Mouse (Mus musculus): ENCODE measurements at regions not wholly inside any gene's neighbourhood (a gene's known extent, or its start where the extent isn't known, plus 50 kb on each side); places are given as distances from the start of the nearest gene placed in this dataset.

- no peaks in the 10 kb centered on the region for H3K27me3 ChIP-seq (replicated peaks)
- ATAC-seq (ENCODE audit: low FRiP score, low read depth), result no peak
- no peaks in the 10 kb centered on the region for H3K36me3 ChIP-seq
- no peak overlapping the region for H3K4me3 ChIP-seq
- no peak overlapping the region for H3K27ac ChIP-seq
- no peaks in the 10 kb centered on the region for H3K4me1 ChIP-seq
- no peaks in the 10 kb centered on the region for H3K9me3 ChIP-seq
- no peak overlapping the region for H3K9ac ChIP-seq
- no peak overlapping the region for H3K4me2 ChIP-seq (replicated peaks)
- 77% methylated on average over 1 of the region's 1 CpGs for WGBS
Observed at GRCm38 (mm10) chr2:72578322-72578721, 102.4 kb downstream of the Cdca7 start.

DNA sequence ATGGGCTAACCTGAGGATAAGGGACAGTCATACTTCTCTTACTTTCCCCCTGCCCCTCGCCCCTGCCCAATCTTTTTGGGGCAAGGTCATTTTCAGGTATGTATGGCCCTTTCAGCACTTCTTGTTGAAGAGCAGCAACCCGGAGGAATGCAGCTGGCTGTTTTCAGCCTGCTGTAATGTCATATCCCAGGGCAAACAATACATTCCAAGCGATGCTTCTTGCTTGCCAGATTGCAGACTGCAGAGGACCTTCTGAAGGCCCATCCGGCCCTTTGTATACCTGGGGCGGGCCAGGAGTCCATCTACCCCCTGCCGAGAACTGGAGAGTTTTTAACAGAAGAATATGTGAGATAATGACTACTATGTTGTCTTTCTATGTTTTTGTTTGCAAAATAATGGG, 105.2 kb downstream of the Cdca7 start:
- no peaks in the 10 kb centered on the region for H3K27me3 ChIP-seq (replicated peaks)

DNA sequence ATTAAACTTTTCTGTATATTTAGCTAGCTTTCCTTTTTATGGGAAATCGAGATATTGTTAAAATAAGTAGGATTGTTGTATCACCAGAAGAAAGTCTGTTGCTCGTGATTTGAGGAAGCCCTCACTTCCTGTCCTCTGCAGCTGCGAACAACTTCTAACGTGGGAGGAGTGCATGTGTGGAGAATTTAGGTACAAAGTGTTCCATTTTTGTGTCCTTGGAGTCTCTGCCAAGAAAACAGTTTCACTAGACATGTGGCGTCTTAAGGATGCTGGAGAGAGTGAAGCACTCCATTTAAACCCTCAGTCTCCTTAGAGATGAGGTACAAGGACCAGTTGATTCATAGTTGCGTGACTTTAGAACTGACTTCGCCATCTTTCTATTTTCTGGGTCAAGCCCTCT, 112.9 kb downstream of the Cdca7 start:
- Histone ChIP-seq H3K9me3 (no peaks in the 10 kb centered on the region; the same call in none of the 2 replicates), H3K27ac (no peak overlapping the region), H3K4me2 (replicated peaks) (no peak overlapping the region), H3K36me3 (no peaks in the 10 kb centered on the region), H3K4me1 (no peaks in the 10 kb centered on the region), H3K4me3 (no peak overlapping the region), H3K9ac (no peak overlapping the region), H3K27me3 (replicated peaks) (no peaks in the 10 kb centered on the region)
- no peak for ATAC-seq (ENCODE audit: low FRiP score, low read depth)
- WGBS, result 82% methylated on average over 7 of the region's 7 CpGs

More for the DNA sequence above, 105.2 kb downstream of the Cdca7 start:
- Histone ChIP-seq H3K9ac (no peak overlapping the region), H3K36me3 (no peaks in the 10 kb centered on the region), H3K4me1 (no peaks in the 10 kb centered on the region), H3K27ac (no peak overlapping the region), H3K4me3 (no peak overlapping the region), H3K4me2 (replicated peaks) (no peak overlapping the region), H3K9me3 (no peaks in the 10 kb centered on the region; the same call in none of the 2 replicates)
- 85% methylated on average over 6 of the region's 6 CpGs for WGBS
- no peak for ATAC-seq (ENCODE audit: low FRiP score, low read depth)

- Histone ChIP-seq H3K4me1 (no peaks in the 10 kb centered on the region), H3K9me3 (no peaks in the 10 kb centered on the region), H3K36me3 (no peaks in the 10 kb centered on the region), H3K27ac (no peak overlapping the region), H3K4me2 (replicated peaks) (no peak overlapping the region), H3K27me3 (replicated peaks) (no peaks in the 10 kb centered on the region), H3K9ac (no peak overlapping the region), H3K4me3 (no peak overlapping the region)
- 51% methylated on average over 3 of the region's 3 CpGs for WGBS
- ATAC-seq (ENCODE audit: low FRiP score, low read depth), result no peak
Observed at GRCm38 (mm10) chr2:72592011-72592410, 116.1 kb downstream of the Cdca7 start.

- 62% methylated on average over 14 of the region's 14 CpGs for WGBS
Observed at GRCm38 (mm10) chr2:72596994-72597925, 121.3 kb downstream of the Cdca7 start.

GRCm38 (mm10) chr2:72597941-72598340, 122.0 kb downstream of the Cdca7 start:
- WGBS, result 41% methylated on average over 9 of the region's 9 CpGs
- Histone ChIP-seq H3K36me3 (no peaks in the 10 kb centered on the region), H3K4me1 (peaks cover 8% of the 10 kb centered on the region; the same call in 1 of the 2 replicates), H3K4me2 (replicated peaks) (no peak overlapping the region), H3K27me3 (replicated peaks) (no peaks in the 10 kb centered on the region), H3K9me3 (no peaks in the 10 kb centered on the region), H3K9ac (no peak overlapping the region), H3K4me3 (no peak overlapping the region), H3K27ac (no peak overlapping the region)
- no peak for ATAC-seq (ENCODE audit: low FRiP score, low read depth)

More at GRCm38 (mm10) chr2:72596994-72597925, 121.3 kb downstream of the Cdca7 start:
- no peaks in the 10 kb centered on the region for H3K36me3 ChIP-seq
- no peaks in the 10 kb centered on the region for H3K27me3 ChIP-seq (replicated peaks)
- peaks cover 8% of the 10 kb centered on the region; the same call in 1 of the 2 replicates for H3K4me1 ChIP-seq
- H3K4me3 ChIP-seq, result no peak overlapping the region
- H3K4me2 ChIP-seq (replicated peaks), result no peak overlapping the region
- ATAC-seq (ENCODE audit: low FRiP score, low read depth), result no peak
- H3K9ac ChIP-seq, result no peak overlapping the region
- no peak overlapping the region for H3K27ac ChIP-seq
- H3K9me3 ChIP-seq, result no peaks in the 10 kb centered on the region

DNA sequence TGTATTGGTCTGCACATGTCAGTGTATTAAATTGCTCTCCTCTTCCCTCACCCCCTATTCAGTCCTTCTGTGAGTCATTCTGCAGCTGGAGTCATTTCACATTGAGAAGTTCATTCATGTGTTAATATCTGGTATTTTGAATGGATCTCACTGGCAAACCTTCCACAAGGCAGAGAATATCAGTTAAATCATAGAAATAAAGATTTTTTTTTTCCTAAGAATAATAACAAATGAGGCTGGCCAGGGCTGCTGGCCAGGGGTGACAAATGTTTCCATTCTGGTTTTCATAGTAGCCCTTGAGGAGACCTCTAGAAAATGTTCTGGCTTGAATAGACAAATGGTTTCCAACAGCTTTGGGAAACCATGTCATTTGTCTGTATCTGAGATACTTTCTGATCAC, 124.8 kb downstream of the Cdca7 start:
- Histone ChIP-seq H3K9ac (no peak overlapping the region), H3K36me3 (no peaks in the 10 kb centered on the region), H3K27ac (no peak overlapping the region), H3K4me2 (replicated peaks) (no peak overlapping the region), H3K4me1 (peaks cover 8% of the 10 kb centered on the region; the same call in 1 of the 2 replicates), H3K4me3 (no peak overlapping the region), H3K27me3 (replicated peaks) (no peaks in the 10 kb centered on the region), H3K9me3 (no peaks in the 10 kb centered on the region)
- no peak for ATAC-seq (ENCODE audit: low FRiP score, low read depth)

GRCm38 (mm10) chr2:72602152-72602551, 126.2 kb downstream of the Cdca7 start:
- H3K27ac ChIP-seq, result no peak overlapping the region
- no peaks in the 10 kb centered on the region for H3K36me3 ChIP-seq
- WGBS, result 80% methylated on average over 1 of the region's 1 CpGs
- no peaks in the 10 kb centered on the region for H3K27me3 ChIP-seq (replicated peaks)
- peaks cover 8% of the 10 kb centered on the region; the same call in 1 of the 2 replicates for H3K4me1 ChIP-seq
- no peaks in the 10 kb centered on the region for H3K9me3 ChIP-seq
- H3K4me2 ChIP-seq (replicated peaks), result no peak overlapping the region
- H3K4me3 ChIP-seq, result no peak overlapping the region
- no peak overlapping the region for H3K9ac ChIP-seq
- no peak for ATAC-seq (ENCODE audit: low FRiP score, low read depth)

- H3K27me3 ChIP-seq (replicated peaks), result 0 out of 2 replicates have a peak, but pooled peaks cover 3% of the 10 kb centered on the region
- ATAC-seq (ENCODE audit: low FRiP score, low read depth), result no peak
- 93% methylated on average over 3 of the region's 3 CpGs for whole genome bisulfite sequencing
Observed at GRCm38 (mm10) chr2:72612221-72612620, 136.3 kb downstream of the Cdca7 start.

DNA sequence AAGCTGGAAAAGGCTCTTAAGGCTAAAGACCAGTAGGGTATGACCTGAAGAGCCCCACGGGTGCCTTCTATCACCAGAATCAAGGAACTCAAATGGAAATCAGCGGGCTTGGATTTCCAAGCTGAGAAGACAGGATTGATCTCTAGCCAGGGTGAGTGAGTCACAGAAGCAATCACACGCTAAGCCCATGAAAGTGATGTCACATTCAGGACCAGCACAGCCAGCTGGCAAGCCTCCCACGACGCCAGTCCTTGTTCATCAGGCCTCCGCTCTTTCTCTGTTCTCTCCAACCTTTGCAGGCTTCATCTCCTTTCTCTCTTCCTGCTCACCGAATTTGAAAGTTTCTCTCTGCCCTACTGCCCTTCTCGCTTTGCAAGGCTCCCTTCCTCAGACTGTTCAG, 138.3 kb downstream of the Cdca7 start:
- Histone ChIP-seq H3K4me2 (replicated peaks) (no peak overlapping the region), H3K27me3 (replicated peaks) (0 out of 2 replicates have a peak, but pooled peaks cover 3% of the 10 kb centered on the region), H3K9ac (no peak overlapping the region), H3K4me1 (no peaks in the 10 kb centered on the region), H3K36me3 (no peaks in the 10 kb centered on the region), H3K9me3 (no peaks in the 10 kb centered on the region), H3K4me3 (no peak overlapping the region), H3K27ac (no peak overlapping the region)
- no peak for ATAC-seq (ENCODE audit: low FRiP score, low read depth)
- 67% methylated on average over 8 of the region's 8 CpGs for WGBS

More at GRCm38 (mm10) chr2:72612221-72612620, 136.3 kb downstream of the Cdca7 start:
- H3K4me1 ChIP-seq, result no peaks in the 10 kb centered on the region
- no peak overlapping the region for H3K27ac ChIP-seq
- H3K9ac ChIP-seq, result no peak overlapping the region
- no peaks in the 10 kb centered on the region for H3K36me3 ChIP-seq
- H3K4me2 ChIP-seq (replicated peaks), result no peak overlapping the region
- no peaks in the 10 kb centered on the region for H3K9me3 ChIP-seq
- no peak overlapping the region for H3K4me3 ChIP-seq

DNA sequence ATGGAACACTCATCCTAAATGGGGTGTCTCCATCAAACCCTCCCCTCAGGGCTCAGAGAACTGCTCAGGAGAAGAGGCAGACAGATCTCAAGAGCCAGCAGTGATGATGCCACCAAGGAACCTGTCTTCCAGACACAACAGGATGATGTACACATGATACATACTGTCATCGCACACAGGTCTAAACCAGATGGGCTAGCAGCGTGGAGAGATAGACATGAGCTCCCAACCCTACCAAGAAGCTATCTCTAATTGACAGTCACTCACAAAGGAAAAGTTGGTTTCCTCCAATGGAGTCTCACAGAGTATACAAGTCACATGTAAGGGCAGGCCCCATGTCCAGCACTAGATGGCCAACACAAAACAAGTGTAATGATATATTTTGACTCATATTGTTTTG, 139.9 kb downstream of the Cdca7 start:
- Histone ChIP-seq H3K27me3 (replicated peaks) (0 out of 2 replicates have a peak, but pooled peaks cover 3% of the 10 kb centered on the region), H3K27ac (no peak overlapping the region), H3K9ac (no peak overlapping the region), H3K4me3 (no peak overlapping the region), H3K4me1 (peaks cover 8% of the 10 kb centered on the region), H3K36me3 (no peaks in the 10 kb centered on the region), H3K4me2 (replicated peaks) (no peak overlapping the region), H3K9me3 (no peaks in the 10 kb centered on the region)
- WGBS, result 95% methylated on average over 2 of the region's 2 CpGs
- ATAC-seq (ENCODE audit: low FRiP score, low read depth), result no peak

- Histone ChIP-seq H3K4me2 (replicated peaks) (no peak overlapping the region), H3K4me1 (peaks cover 8% of the 10 kb centered on the region), H3K4me3 (no peak overlapping the region), H3K27ac (no peak overlapping the region), H3K9ac (no peak overlapping the region), H3K27me3 (replicated peaks) (0 out of 2 replicates have a peak, but pooled peaks cover 3% of the 10 kb centered on the region), H3K36me3 (no peaks in the 10 kb centered on the region), H3K9me3 (no peaks in the 10 kb centered on the region)
- no peak for ATAC-seq (ENCODE audit: low FRiP score, low read depth)
Observed at GRCm38 (mm10) chr2:72616412-72616811, 140.5 kb downstream of the Cdca7 start.

Measured in neural tube, embryonic 12.5 days (tissue).